Mouse (Mus musculus): Measurements from ENCODE around the gene Med12.

Med12 gene

GRCm38 (mm10) chrX:101273875-101274738 is at the start of gene Med12:
Gene Med12 (plus strand): TSS chrX:101274030.
- DNase-seq, result peak; percentile 89

- no peak for DNase-seq
Measured at GRCm38 (mm10) chrX:101245011-101245410, 28.8 kb upstream of the Med12 start.

GRCm38 (mm10) chrX:101253952-101254729 is 19.7 kb upstream of the Med12 start, which contains the start of gene Foxo4:
Gene Foxo4 (plus strand): TSS chrX:101254528.
- DNase-seq, result peak; percentile 90

GRCm38 (mm10) chrX:101254740-101255139 is 19.1 kb upstream of the Med12 start:
- DNase-seq, result no peak

GRCm38 (mm10) chrX:101256603-101257002 is 17.2 kb upstream of the Med12 start:
- peak; percentile 87 for DNase-seq

GRCm38 (mm10) chrX:101260441-101261325 is 13.1 kb upstream of the Med12 start:
- peak; percentile 77 for DNase-seq

GRCm38 (mm10) chrX:101263892-101264291 is 9.9 kb upstream of the Med12 start, which contains the start of gene Gm614:
Gene Gm614 (minus strand): TSS chrX:101263992.
- DNase-seq, result no peak

- DNase-seq, result no peak
Measured at GRCm38 (mm10) chrX:101266631-101267030, 7.2 kb upstream of the Med12 start.

- DNase-seq, result no peak
Measured at GRCm38 (mm10) chrX:101268025-101268754, 5.6 kb upstream of the Med12 start, which contains the start of gene Il2rg. Gene Il2rg (minus strand): TSS chrX:101268255.

GRCm38 (mm10) chrX:101268755-101269124 is 5.1 kb upstream of the Med12 start, which contains the start of gene Gm20489:
Gene Gm20489 (minus strand): TSS chrX:101269023.
- no peak for DNase-seq

GRCm38 (mm10) chrX:101273410-101273809 is 420 bp upstream of the Med12 start:
- DNase-seq, result peak; percentile 35

- DNase-seq, result no peak
Measured at GRCm38 (mm10) chrX:101282813-101283212, 9.0 kb downstream of the Med12 start.

GRCm38 (mm10) chrX:101285534-101285933 is 11.7 kb downstream of the Med12 start:
- DNase-seq, result peak; percentile 83

- DNase-seq, result no peak
Measured at GRCm38 (mm10) chrX:101285953-101286670, 12.3 kb downstream of the Med12 start.

- no peak for DNase-seq
Measured at GRCm38 (mm10) chrX:101287543-101287942, 13.7 kb downstream of the Med12 start.

- DNase-seq, result no peak
Measured at GRCm38 (mm10) chrX:101288432-101288831, 14.6 kb downstream of the Med12 start.

- DNase-seq, result no peak
Measured at GRCm38 (mm10) chrX:101289037-101289436, 15.2 kb downstream of the Med12 start.

GRCm38 (mm10) chrX:101290111-101290510 is 16.3 kb downstream of the Med12 start:
- no peak for DNase-seq

- peak; percentile 21 for DNase-seq
Measured at GRCm38 (mm10) chrX:101299055-101299454, 25.2 kb downstream of the Med12 start, which contains the start of gene Nlgn3. Gene Nlgn3 (plus strand): TSS chrX:101299168.

- DNase-seq, result no peak
Measured at GRCm38 (mm10) chrX:101299473-101300426, 25.9 kb downstream of the Med12 start.

Measured in thymus, postnatal 4 days (tissue).